Mouse (Mus musculus): ENCODE data around the gene Plekhh2.

DNA sequence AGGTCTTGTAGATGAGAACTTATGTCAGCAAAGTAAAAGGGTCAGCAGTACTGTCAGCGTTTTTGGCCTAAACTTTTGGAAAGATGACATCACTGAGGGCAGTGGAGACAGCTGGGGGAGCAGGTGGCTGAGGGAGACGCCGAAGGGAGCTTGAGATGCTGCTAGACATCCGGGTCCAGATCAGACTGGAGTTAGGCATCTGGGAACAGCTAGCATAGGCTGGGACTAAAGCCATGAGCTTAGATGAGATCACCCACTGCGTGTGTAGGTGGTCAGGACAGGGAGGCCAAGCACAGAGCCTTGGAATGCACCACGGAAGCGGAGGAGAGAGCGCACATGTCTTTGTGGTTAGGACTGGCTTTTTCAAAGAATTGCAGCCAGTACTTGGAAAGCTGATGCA is 73.4 kb downstream of the Plekhh2 start:
- TF ChIP-seq POLR2A (IDR thresholded peaks at IDR 0.05; ENCODE audit: extremely low read depth, insufficient read depth, low read length) (no peak), CTCF (IDR thresholded peaks at IDR 0.05; ENCODE audit: low read depth, low read length) (no peak)

All from liver, adult 2 months (tissue).